Mouse (Mus musculus): ENCODE results near the gene Pdzrn4. TPM values are rescaled to one million over a fixed set of nuclear protein-coding genes. Genes with fewer than 3 reads are reported as not detected.

Gene Pdzrn4
- polyA plus RNA-seq, 1 experiment from 2014 or later = 2.6 TPM

- Histone ChIP-seq H3K27ac (ENCODE audit: low read depth) (no peak overlapping the region), H3K4me1 (replicated peaks; ENCODE audit: control insufficient read depth, insufficient read depth, low read length) (no peaks in the 10 kb centered on the region), H3K36me3 (ENCODE audit: control insufficient read depth, insufficient read depth, low read length) (no peaks in the 10 kb centered on the region), H3K4me2 (ENCODE audit: low read length) (no peak overlapping the region), H3K27me3 (replicated peaks; ENCODE audit: control insufficient read depth, insufficient read depth, low read length) (peaks cover 20% of the 10 kb centered on the region), H3K4me3 (ENCODE audit: low read depth, low read length) (no peak overlapping the region), H3K9ac (ENCODE audit: low read length) (no peak overlapping the region), H3K9me3 (ENCODE audit: control insufficient read depth, low read length) (no peaks in the 10 kb centered on the region)
- ATAC-seq (replicated peaks; ENCODE audit: low FRiP score, low TSS enrichment, low read depth) (no peak), DNase-seq (ENCODE audit: low spot score) (no peak)
- 47% methylated on average over 6 of the region's 6 CpGs for WGBS
Measured at GRCm38 (mm10) chr15:92401554-92401953, 4.9 kb downstream of the Pdzrn4 start.

GRCm38 (mm10) chr15:92415323-92415722 lies 18.6 kb downstream of the Pdzrn4 start:
- no peak overlapping the region for H3K27ac ChIP-seq (ENCODE audit: low read depth)
- H3K4me1 ChIP-seq (replicated peaks; ENCODE audit: control insufficient read depth, insufficient read depth, low read length) = no peaks in the 10 kb centered on the region
- WGBS = 27% methylated on average over 4 of the region's 4 CpGs
- H3K9me3 ChIP-seq (ENCODE audit: control insufficient read depth, low read length) = no peaks in the 10 kb centered on the region
- H3K4me3 ChIP-seq (ENCODE audit: low read depth, low read length) = no peak overlapping the region
- H3K4me2 ChIP-seq (ENCODE audit: low read length) = no peak overlapping the region
- H3K9ac ChIP-seq (ENCODE audit: low read length) = no peak overlapping the region
- no peak for ATAC-seq (replicated peaks; ENCODE audit: low FRiP score, low TSS enrichment, low read depth)
- no peaks in the 10 kb centered on the region for H3K36me3 ChIP-seq (ENCODE audit: control insufficient read depth, insufficient read depth, low read length)
- H3K27me3 ChIP-seq (replicated peaks; ENCODE audit: control insufficient read depth, insufficient read depth, low read length) = no peaks in the 10 kb centered on the region
- DNase-seq (ENCODE audit: low spot score) = no peak

- ATAC-seq (replicated peaks; ENCODE audit: low FRiP score, low TSS enrichment, low read depth) = no peak
- no peak overlapping the region for H3K27ac ChIP-seq (ENCODE audit: low read depth)
- no peak overlapping the region for H3K4me3 ChIP-seq (ENCODE audit: low read depth, low read length)
- H3K9ac ChIP-seq (ENCODE audit: low read length) = no peak overlapping the region
- 88% methylated on average over 6 of the region's 6 CpGs for WGBS
- H3K4me2 ChIP-seq (ENCODE audit: low read length) = no peak overlapping the region
- no peak for DNase-seq (ENCODE audit: low spot score)
- H3K36me3 ChIP-seq (ENCODE audit: control insufficient read depth, insufficient read depth, low read length) = no peaks in the 10 kb centered on the region
- no peaks in the 10 kb centered on the region for H3K9me3 ChIP-seq (ENCODE audit: control insufficient read depth, low read length)
- H3K27me3 ChIP-seq (replicated peaks; ENCODE audit: control insufficient read depth, insufficient read depth, low read length) = no peaks in the 10 kb centered on the region
- no peaks in the 10 kb centered on the region for H3K4me1 ChIP-seq (replicated peaks; ENCODE audit: control insufficient read depth, insufficient read depth, low read length)
Measured at GRCm38 (mm10) chr15:92416141-92416540, 19.5 kb downstream of the Pdzrn4 start.

- Histone ChIP-seq H3K4me2 (ENCODE audit: low read length) (no peak overlapping the region), H3K27me3 (replicated peaks; ENCODE audit: control insufficient read depth, insufficient read depth, low read length) (no peaks in the 10 kb centered on the region), H3K9me3 (ENCODE audit: control insufficient read depth, low read length) (no peaks in the 10 kb centered on the region), H3K4me1 (replicated peaks; ENCODE audit: control insufficient read depth, insufficient read depth, low read length) (no peaks in the 10 kb centered on the region), H3K27ac (ENCODE audit: low read depth) (no peak overlapping the region), H3K36me3 (ENCODE audit: control insufficient read depth, insufficient read depth, low read length) (no peaks in the 10 kb centered on the region), H3K9ac (ENCODE audit: low read length) (no peak overlapping the region), H3K4me3 (ENCODE audit: low read depth, low read length) (no peak overlapping the region)
- ATAC-seq (replicated peaks; ENCODE audit: low FRiP score, low TSS enrichment, low read depth) = no peak
- 62% methylated on average over 7 of the region's 7 CpGs for WGBS
- no peak for DNase-seq (ENCODE audit: low spot score)
Measured at GRCm38 (mm10) chr15:92416658-92417057, 20.0 kb downstream of the Pdzrn4 start.

- Histone ChIP-seq H3K4me2 (ENCODE audit: low read length) (no peak overlapping the region), H3K9ac (ENCODE audit: low read length) (no peak overlapping the region), H3K4me1 (replicated peaks; ENCODE audit: control insufficient read depth, insufficient read depth, low read length) (no peaks in the 10 kb centered on the region), H3K27ac (ENCODE audit: low read depth) (no peak overlapping the region), H3K4me3 (ENCODE audit: low read depth, low read length) (no peak overlapping the region), H3K27me3 (replicated peaks; ENCODE audit: control insufficient read depth, insufficient read depth, low read length) (no peaks in the 10 kb centered on the region), H3K9me3 (ENCODE audit: control insufficient read depth, low read length) (no peaks in the 10 kb centered on the region), H3K36me3 (ENCODE audit: control insufficient read depth, insufficient read depth, low read length) (no peaks in the 10 kb centered on the region)
- DNase-seq (ENCODE audit: low spot score) (no peak), ATAC-seq (replicated peaks; ENCODE audit: low FRiP score, low TSS enrichment, low read depth) (no peak)
- WGBS = 54% methylated on average over 3 of the region's 3 CpGs
Measured at GRCm38 (mm10) chr15:92417120-92417519, 20.4 kb downstream of the Pdzrn4 start.

- no peaks in the 10 kb centered on the region for H3K4me1 ChIP-seq (replicated peaks; ENCODE audit: control insufficient read depth, insufficient read depth, low read length)
- no peak overlapping the region for H3K9ac ChIP-seq (ENCODE audit: low read length)
- 9% methylated on average over 6 of the region's 6 CpGs for whole genome bisulfite sequencing
- H3K36me3 ChIP-seq (ENCODE audit: control insufficient read depth, insufficient read depth, low read length) = no peaks in the 10 kb centered on the region
- H3K4me2 ChIP-seq (ENCODE audit: low read length) = no peak overlapping the region
- H3K27me3 ChIP-seq (replicated peaks; ENCODE audit: control insufficient read depth, insufficient read depth, low read length) = no peaks in the 10 kb centered on the region
- DNase-seq (ENCODE audit: low spot score) = no peak
- no peak overlapping the region for H3K4me3 ChIP-seq (ENCODE audit: low read depth, low read length)
- no peak for ATAC-seq (replicated peaks; ENCODE audit: low FRiP score, low TSS enrichment, low read depth)
- no peak overlapping the region for H3K27ac ChIP-seq (ENCODE audit: low read depth)
- no peaks in the 10 kb centered on the region for H3K9me3 ChIP-seq (ENCODE audit: control insufficient read depth, low read length)
Measured at GRCm38 (mm10) chr15:92434605-92435004, 37.9 kb downstream of the Pdzrn4 start.

GRCm38 (mm10) chr15:92435306-92435705 lies 38.6 kb downstream of the Pdzrn4 start:
- no peaks in the 10 kb centered on the region for H3K27me3 ChIP-seq (replicated peaks; ENCODE audit: control insufficient read depth, insufficient read depth, low read length)
- WGBS = 52% methylated on average over 4 of the region's 4 CpGs
- no peak for DNase-seq (ENCODE audit: low spot score)
- no peak overlapping the region for H3K27ac ChIP-seq (ENCODE audit: low read depth)
- H3K4me1 ChIP-seq (replicated peaks; ENCODE audit: control insufficient read depth, insufficient read depth, low read length) = no peaks in the 10 kb centered on the region
- H3K9me3 ChIP-seq (ENCODE audit: control insufficient read depth, low read length) = no peaks in the 10 kb centered on the region
- no peaks in the 10 kb centered on the region for H3K36me3 ChIP-seq (ENCODE audit: control insufficient read depth, insufficient read depth, low read length)
- H3K4me2 ChIP-seq (ENCODE audit: low read length) = no peak overlapping the region
- no peak overlapping the region for H3K4me3 ChIP-seq (ENCODE audit: low read depth, low read length)
- no peak overlapping the region for H3K9ac ChIP-seq (ENCODE audit: low read length)
- ATAC-seq (replicated peaks; ENCODE audit: low FRiP score, low TSS enrichment, low read depth) = no peak

- ATAC-seq (replicated peaks; ENCODE audit: low FRiP score, low TSS enrichment, low read depth) (no peak), DNase-seq (ENCODE audit: low spot score) (no peak)
- Histone ChIP-seq H3K9ac (ENCODE audit: low read length) (no peak overlapping the region), H3K4me3 (ENCODE audit: low read depth, low read length) (no peak overlapping the region), H3K27ac (ENCODE audit: low read depth) (no peak overlapping the region), H3K36me3 (ENCODE audit: control insufficient read depth, insufficient read depth, low read length) (no peaks in the 10 kb centered on the region), H3K9me3 (ENCODE audit: control insufficient read depth, low read length) (no peaks in the 10 kb centered on the region), H3K4me2 (ENCODE audit: low read length) (0 out of 2 replicates have a peak overlapping the region, but pooled peaks have one; percentile 4), H3K4me1 (replicated peaks; ENCODE audit: control insufficient read depth, insufficient read depth, low read length) (no peaks in the 10 kb centered on the region), H3K27me3 (replicated peaks; ENCODE audit: control insufficient read depth, insufficient read depth, low read length) (no peaks in the 10 kb centered on the region)
- WGBS = 63% methylated on average over 19 of the region's 19 CpGs
Measured at GRCm38 (mm10) chr15:92441630-92442180, 45.0 kb downstream of the Pdzrn4 start.

GRCm38 (mm10) chr15:92447708-92448147 lies 51.0 kb downstream of the Pdzrn4 start:
- Histone ChIP-seq H3K9me3 (ENCODE audit: control insufficient read depth, low read length) (no peaks in the 10 kb centered on the region), H3K4me1 (replicated peaks; ENCODE audit: control insufficient read depth, insufficient read depth, low read length) (no peaks in the 10 kb centered on the region), H3K27me3 (replicated peaks; ENCODE audit: control insufficient read depth, insufficient read depth, low read length) (no peaks in the 10 kb centered on the region), H3K4me3 (ENCODE audit: low read depth, low read length) (no peak overlapping the region), H3K9ac (ENCODE audit: low read length) (no peak overlapping the region), H3K27ac (ENCODE audit: low read depth) (no peak overlapping the region), H3K36me3 (ENCODE audit: control insufficient read depth, insufficient read depth, low read length) (no peaks in the 10 kb centered on the region), H3K4me2 (ENCODE audit: low read length) (no peak overlapping the region)
- DNase-seq (ENCODE audit: low spot score) (no peak), ATAC-seq (replicated peaks; ENCODE audit: low FRiP score, low TSS enrichment, low read depth) (no peak)
- WGBS = 41% methylated on average over 8 of the region's 8 CpGs
